8 mouse cellular contexts compared by ENCODE assay signal in genomic region chr19:47510473-47511293, GRCm38 (mm10). TPM values are rescaled to one million over a fixed set of nuclear protein-coding genes. Genes with fewer than 3 reads are reported as not detected.
DNase-seq lines count a peak whose midpoint lies in the region; ATAC-seq and TF ChIP-seq lines count a peak whose summit lies in the region.

No protein-coding gene starts in this region.

- TF ChIP-seq POLR2A in lung, adult 2 months (IDR thresholded peaks at IDR 0.05; ENCODE audit: borderline replicate concordance, extremely low read depth, low read depth, low read length) = 0 out of 2 replicates have a peak, but pooled peaks have one; percentile 30

- no peak; the same call in 1 of the 2 replicates for ATAC-seq in forebrain, embryonic 15.5 days (replicated peaks)
- ATAC-seq in intestine, embryonic 15.5 days = no peak

- H3K4me1 ChIP-seq in forebrain, embryonic 15.5 days = peaks cover 10% of the 10 kb centered on the region
- peaks cover 36% of the 10 kb centered on the region for H3K4me1 ChIP-seq in intestine, embryonic 15.5 days (replicated peaks)
- H3K4me1 ChIP-seq in lung, adult 2 months (ENCODE audit: control insufficient read depth, insufficient read depth, low read length) = peaks cover 39% of the 10 kb centered on the region

- no peaks in the 10 kb centered on the region for H3K9me3 ChIP-seq in forebrain, embryonic 15.5 days
- H3K9me3 ChIP-seq in intestine, embryonic 15.5 days = no peaks in the 10 kb centered on the region

- WGBS in forebrain, embryonic 15.5 days = 28% methylated on average over 25 of the region's 25 CpGs
- 57% methylated on average over 25 of the region's 25 CpGs for WGBS in intestine, embryonic 15.5 days
- 41% methylated on average over 25 of the region's 25 CpGs for WGBS in lung, adult 2 months

- no peak overlapping the region for H3K4me2 ChIP-seq in forebrain, embryonic 15.5 days (replicated peaks)
- H3K4me2 ChIP-seq in intestine, embryonic 15.5 days (replicated peaks) = 0 out of 2 replicates have a peak overlapping the region, but pooled peaks have one; percentile 28

- no peaks in the 10 kb centered on the region for H3K27me3 ChIP-seq in forebrain, embryonic 15.5 days
- H3K27me3 ChIP-seq in intestine, embryonic 15.5 days (replicated peaks) = no peaks in the 10 kb centered on the region

- peak overlapping the region; percentile 58 for H3K27ac ChIP-seq in forebrain, embryonic 15.5 days (replicated peaks)
- H3K27ac ChIP-seq in intestine, embryonic 15.5 days = peak overlapping the region; percentile 75

- peak; percentile 48 to 50 for DNase-seq in spleen, postnatal 36 days (ENCODE audit: low spot score in 2 of 2)
- DNase-seq in spleen, adult 12 weeks (ENCODE audit: low spot score) = no peak
- DNase-seq in lung, adult 2 months = peak; percentile 19
- peak; percentile 49 for DNase-seq in retina, embryonic 14.5 days (ENCODE audit: low spot score)
- DNase-seq in right cerebral cortex, adult 2 months (ENCODE audit: low spot score in 2 of 2) = no peak
- no peak for DNase-seq in cerebellum, adult 11-12 months

- H3K4me3 ChIP-seq in forebrain, embryonic 15.5 days = no peak overlapping the region
- H3K4me3 ChIP-seq in intestine, embryonic 15.5 days (replicated peaks) = no peak overlapping the region
- no peak overlapping the region for H3K4me3 ChIP-seq in lung, adult 2 months (replicated peaks; ENCODE audit: extremely low read depth, low read depth, low read length)

- 0 out of 2 replicates have a peak overlapping the region, but pooled peaks have one; percentile 13 for H3K9ac ChIP-seq in forebrain, embryonic 15.5 days (replicated peaks)
- no peak overlapping the region for H3K9ac ChIP-seq in intestine, embryonic 15.5 days

- peaks cover 12% of the 10 kb centered on the region; the same call in 1 of the 2 replicates for H3K36me3 ChIP-seq in forebrain, embryonic 15.5 days
- H3K36me3 ChIP-seq in intestine, embryonic 15.5 days = 0 out of 2 replicates have a peak, but pooled peaks cover 3% of the 10 kb centered on the region

- TF ChIP-seq CTCF in lung, adult 2 months (IDR thresholded peaks at IDR 0.05; ENCODE audit: insufficient read depth, low read length) = no peak

RNA-seq across cellular contexts. Expression of gene Stn1, which starts 26.6 kb away (rescaled TPM):
- polyA plus RNA-seq in forebrain, embryonic 15.5 days (2015; fragmentation: Nextera tagmentation; extraction: Ambion mirVana) = 33.6 and 36.2 TPM in 2 replicates
- 43.8 and 44.8 TPM in 2 replicates for polyA plus RNA-seq in intestine, embryonic 15.5 days (2015; fragmentation: Nextera tagmentation; extraction: Ambion mirVana)
- 19.2 and 21.1 TPM in 2 replicates for polyA plus RNA-seq in lung, adult 2 months (2012; rRNA removed)

RNA-seq across cellular contexts. Expression of gene Sh3pxd2a, which starts 46.5 kb away (rescaled TPM):
- polyA plus RNA-seq in forebrain, embryonic 15.5 days (2015; fragmentation: Nextera tagmentation; extraction: Ambion mirVana) = 2.0 and 2.2 TPM in 2 replicates
- polyA plus RNA-seq in intestine, embryonic 15.5 days (2015; fragmentation: Nextera tagmentation; extraction: Ambion mirVana) = 4.8 and 5.0 TPM in 2 replicates
- polyA plus RNA-seq in lung, adult 2 months (2012; rRNA removed) = 36.9 and 40.9 TPM in 2 replicates

Comparison
In these comparisons a context has a peak if more than half of its experiments do, and no peak if none do; other contexts are left out.
1. DNase-seq: peak in spleen, postnatal 36 days (2 of 2), lung, adult 2 months (single experiment) and retina, embryonic 14.5 days (single experiment); none in spleen, adult 12 weeks (single experiment), right cerebral cortex, adult 2 months (0 of 2) and cerebellum, adult 11-12 months (single experiment).